Mouse (Mus musculus) right cerebral cortex, adult 2 months (tissue): Measurements from ENCODE around the gene Aff3.
"Not testable (repeated sequence)": the region's sequence is repeated elsewhere in the genome, so short reads cannot be mapped to it uniquely, and the experiment has no call there.

Source experiments
- DNase-seq, 2 experiments: peaks; one replicate each; pipeline ENCODE4 v3.0.0; 2021 to 2022; ENCODE audit warnings: low spot score in 2 of 2

Aff3 gene

GRCm38 (mm10) chr1:38439751-38440470 lies 224.8 kb downstream of the Aff3 start:
- no peak for DNase-seq

- DNase-seq, result peak; percentile 76 to 91
Measured at GRCm38 (mm10) chr1:38438447-38438846, 226.3 kb downstream of the Aff3 start.

GRCm38 (mm10) chr1:38437671-38438070 lies 227.1 kb downstream of the Aff3 start:
- peak in 1 of 2 experiments; percentile 31 for DNase-seq

GRCm38 (mm10) chr1:38436471-38437340 lies 228.0 kb downstream of the Aff3 start:
- no peak for DNase-seq

- DNase-seq, result not testable (repeated sequence)
Measured at GRCm38 (mm10) chr1:38430311-38430710, 234.4 kb downstream of the Aff3 start.

GRCm38 (mm10) chr1:38428708-38429683 lies 235.8 kb downstream of the Aff3 start:
- peak; percentile 69 to 74 for DNase-seq

GRCm38 (mm10) chr1:38422921-38423320 lies 241.8 kb downstream of the Aff3 start:
- DNase-seq, result no peak

GRCm38 (mm10) chr1:38419331-38419730 lies 245.4 kb downstream of the Aff3 start:
- DNase-seq, result no peak

GRCm38 (mm10) chr1:38418181-38419032 lies 246.3 kb downstream of the Aff3 start:
- DNase-seq, result peak in 1 of 2 experiments; percentile 21

GRCm38 (mm10) chr1:38417196-38417595 lies 247.6 kb downstream of the Aff3 start:
- DNase-seq, result no peak

- no peak for DNase-seq
Measured at GRCm38 (mm10) chr1:38415511-38415910, 249.2 kb downstream of the Aff3 start.

GRCm38 (mm10) chr1:38411106-38411505 lies 253.6 kb downstream of the Aff3 start:
- DNase-seq, result no peak

GRCm38 (mm10) chr1:38410457-38410856 lies 254.3 kb downstream of the Aff3 start:
- DNase-seq, result peak in 1 of 2 experiments; percentile 16

GRCm38 (mm10) chr1:38408241-38408640 lies 256.5 kb downstream of the Aff3 start:
- DNase-seq, result no peak

- no peak for DNase-seq
Measured at GRCm38 (mm10) chr1:38403781-38404180, 261.0 kb downstream of the Aff3 start.

GRCm38 (mm10) chr1:38401856-38402255 lies 262.9 kb downstream of the Aff3 start:
- no peak for DNase-seq

GRCm38 (mm10) chr1:38399269-38399668 lies 265.5 kb downstream of the Aff3 start:
- DNase-seq, result no peak

- DNase-seq, result no peak
Measured at GRCm38 (mm10) chr1:38398566-38398965, 266.2 kb downstream of the Aff3 start.

GRCm38 (mm10) chr1:38395194-38395681 lies 269.5 kb downstream of the Aff3 start:
- DNase-seq, result no peak

GRCm38 (mm10) chr1:38394493-38394892 lies 270.3 kb downstream of the Aff3 start:
- peak in 1 of 2 experiments; percentile 20 for DNase-seq
